Mouse (Mus musculus) olfactory bulb, adult 2 months (tissue): ENCODE data around the gene Ints1.

ENCODE experiments used
- CTCF ChIP-seq: fragments of 200-500 bp; IDR thresholded peaks from 2 replicates; pipeline ENCODE4 v1.5.1; 2012; ENCODE audit warnings: low read depth, mild to moderate bottlenecking, low read length, moderate library complexity; ENCODE audit not compliant: insufficient read depth
- POLR2A ChIP-seq: fragments of 200-500 bp; IDR thresholded peaks from 2 replicates; pipeline ENCODE4 v1.6.1; 2012; ENCODE audit warnings: mild to moderate bottlenecking, low read depth, low read length, moderate library complexity; ENCODE audit not compliant: insufficient read depth

DNA sequence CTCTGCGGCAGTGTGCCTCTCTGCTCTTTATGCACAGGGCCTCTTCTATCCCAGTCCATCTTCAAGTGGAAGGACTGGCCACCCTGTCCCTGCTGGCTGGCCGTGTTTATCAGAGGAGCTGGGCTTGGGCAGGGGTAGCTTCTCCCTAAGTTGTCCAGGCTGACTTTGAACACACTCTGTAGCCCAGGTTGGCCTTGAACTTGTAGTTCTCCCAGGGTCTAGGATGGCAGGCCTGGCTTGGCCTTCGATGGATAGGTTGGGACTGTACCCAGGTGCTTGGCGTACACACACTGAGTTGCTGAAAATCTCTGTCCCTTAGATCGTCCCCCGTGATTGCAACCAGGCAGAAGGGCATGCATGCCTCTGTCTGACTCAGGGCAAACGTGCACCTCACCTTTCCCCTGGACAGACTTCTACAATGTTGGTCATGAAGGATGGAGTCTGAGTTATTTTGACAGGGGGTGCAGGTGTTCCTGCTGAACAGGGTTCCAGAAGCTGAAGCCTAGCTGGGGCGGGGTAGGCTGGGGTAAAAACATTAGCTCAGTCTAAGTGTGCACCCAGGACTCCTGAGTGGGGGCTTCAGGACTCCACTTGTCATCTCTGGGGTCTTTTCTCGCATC lies 20.6 kb upstream of the Ints1 start:
- no peak for TF ChIP-seq CTCF
- no peak for TF ChIP-seq POLR2A
